Mouse (Mus musculus) stomach, postnatal 0 days (tissue): ENCODE data around the gene Vps37b. TPM values are rescaled to one million over a fixed set of nuclear protein-coding genes. Genes with fewer than 3 reads are reported as not detected.
A peak's percentile ranks its signal among the peaks of the same experiment; 100 is the strongest.

Source experiments
- ATAC-seq: fragments of 200-750 bp; cut with Nextera tagmentation; 2 replicates; pipeline ENCODE4 v1.8.0; 2017; ENCODE audit not compliant: low FRiP score, low TSS enrichment
- DNase-seq: peaks from one replicate; pipeline ENCODE4 v3.0.0-alpha.2; 2016; ENCODE audit warnings: low spot score
- H3K27ac ChIP-seq: fragments of 300-500 bp; sonication (generic); replicated peaks from 2 replicates; pipeline ENCODE4 v1.5.1; 2014; ENCODE audit warnings: mild to moderate bottlenecking, control low read depth
- H3K27me3 ChIP-seq: fragments of 300-500 bp; sonication (generic); 2 replicates; pipeline ENCODE4 v1.6.1; 2014; ENCODE audit warnings: low read length; ENCODE audit not compliant: control insufficient read depth, insufficient read depth
- H3K36me3 ChIP-seq: fragments of 300-500 bp; sonication (generic); 2 replicates; pipeline ENCODE4 v1.6.1; 2014; ENCODE audit warnings: low read length, mixed read lengths; ENCODE audit not compliant: control insufficient read depth, insufficient read depth
- H3K4me1 ChIP-seq: fragments of 300-500 bp; sonication (generic); replicated peaks from 2 replicates; pipeline ENCODE4 v1.6.1; 2014; ENCODE audit warnings: antibody characterized with exemption; ENCODE audit not compliant: control insufficient read depth, insufficient read depth
- H3K4me2 ChIP-seq: fragments of 300-500 bp; sonication (generic); replicated peaks from 2 replicates; pipeline ENCODE4 v1.6.1; 2014; ENCODE audit warnings: low read depth, mild to moderate bottlenecking, control low read depth, moderate library complexity
- H3K4me3 ChIP-seq: fragments of 300-500 bp; sonication (generic); 2 replicates; pipeline ENCODE4 v1.5.1; 2014; ENCODE audit warnings: low read depth, low read length, control low read depth
- H3K9ac ChIP-seq: fragments of 300-500 bp; sonication (generic); 2 replicates; pipeline ENCODE4 v1.6.1; 2014; ENCODE audit warnings: mild to moderate bottlenecking, low read length, control low read depth, mixed read lengths
- H3K9me3 ChIP-seq: fragments of 300-500 bp; sonication (generic); 2 replicates; pipeline ENCODE4 v1.6.1; 2016; ENCODE audit warnings: low read length; ENCODE audit not compliant: control insufficient read depth
- CTCF ChIP-seq: IDR thresholded peaks from 2 replicates; pipeline ENCODE4 v1.5.1; 2016; ENCODE audit warnings: antibody characterized with exemption, low read depth, mild to moderate bottlenecking, moderate library complexity
- EP300 ChIP-seq: optimal IDR thresholded peaks from 2 replicates; pipeline ENCODE3; 2016; ENCODE audit warnings: antibody characterized with exemption
- WGBS: fragments of 180-500 bp; shearing (Covaris S2); extraction: QIAGEN DNeasy Blood & Tissue Kit; methylation state at CpG from one replicate; pipeline ENCODE4 v1.1.7; 2014; 5-methylcytosine and 5-hydroxymethylcytosine counted together
- polyA plus RNA-seq: library from polyadenylated mRNA; unstranded; fragments of >200 nt; fragmentation: Nextera tagmentation; extraction: Ambion mirVana; gene quantifications from 2 replicates; pipeline ENCODE4 v1.2.1, GENCODE M21; 2015

Vps37b gene
- polyA plus RNA-seq, 1 experiment from 2014 or later: 31.0 TPM

DNA sequence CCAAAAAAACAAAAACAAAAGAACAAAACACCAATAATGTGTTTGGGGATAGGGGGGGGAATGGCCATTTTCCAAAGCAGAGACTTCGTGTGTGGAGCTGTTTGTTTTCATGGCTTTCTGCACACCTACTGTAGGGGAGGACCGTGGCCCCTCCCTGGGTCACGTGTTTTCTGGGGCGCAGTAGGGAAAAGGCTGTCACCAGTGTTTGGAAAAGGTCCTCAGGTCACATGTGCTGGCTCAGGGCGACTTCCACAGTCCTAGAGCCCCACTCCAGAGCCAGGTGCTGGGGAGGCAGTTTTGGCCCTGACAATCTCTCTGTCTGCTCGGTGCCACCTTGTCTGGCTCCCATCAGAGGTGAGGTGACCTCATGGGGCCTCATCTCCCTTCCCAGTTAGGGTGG is 36.7 kb downstream of the Vps37b start:
- peak; percentile 41 for ATAC-seq
- Histone ChIP-seq H3K4me1 (peaks cover 3% of the 10 kb centered on the region; the same call in 1 of the 2 replicates), H3K27ac (no peak overlapping the region), H3K27me3 (no peaks in the 10 kb centered on the region), H3K36me3 (peaks cover under 1% of the 10 kb centered on the region; the same call in 1 of the 2 replicates), H3K9ac (no peak overlapping the region), H3K4me3 (no peak overlapping the region), H3K4me2 (no peak overlapping the region), H3K9me3 (no peaks in the 10 kb centered on the region)
- peak; percentile 81 for DNase-seq
- 65% methylated on average over 6 of the region's 6 CpGs for WGBS
- TF ChIP-seq CTCF (no peak), EP300 (no peak)

DNA sequence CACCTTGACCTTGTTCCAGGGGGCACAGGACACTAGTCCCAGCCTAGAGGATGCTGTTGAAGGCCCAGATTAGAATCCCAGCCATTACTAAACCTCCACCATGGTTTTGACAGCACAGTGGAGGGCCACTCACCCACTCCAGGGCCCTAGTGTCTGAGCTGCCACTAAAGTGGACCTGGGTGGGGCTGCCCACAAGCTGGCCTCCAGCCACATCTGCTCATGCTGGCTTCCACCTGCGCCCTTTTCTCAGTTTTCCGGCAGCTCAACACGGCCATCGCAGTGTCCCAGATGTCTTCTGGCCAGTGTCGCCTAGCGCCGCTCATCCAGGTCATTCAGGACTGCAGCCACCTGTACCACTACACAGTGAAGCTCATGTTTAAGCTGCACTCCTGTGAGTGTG is 37.6 kb downstream of the Vps37b start:
- TF ChIP-seq EP300 (no peak), CTCF (no peak)
- 95% methylated on average over 7 of the region's 7 CpGs for WGBS
- ATAC-seq: no peak

DNA sequence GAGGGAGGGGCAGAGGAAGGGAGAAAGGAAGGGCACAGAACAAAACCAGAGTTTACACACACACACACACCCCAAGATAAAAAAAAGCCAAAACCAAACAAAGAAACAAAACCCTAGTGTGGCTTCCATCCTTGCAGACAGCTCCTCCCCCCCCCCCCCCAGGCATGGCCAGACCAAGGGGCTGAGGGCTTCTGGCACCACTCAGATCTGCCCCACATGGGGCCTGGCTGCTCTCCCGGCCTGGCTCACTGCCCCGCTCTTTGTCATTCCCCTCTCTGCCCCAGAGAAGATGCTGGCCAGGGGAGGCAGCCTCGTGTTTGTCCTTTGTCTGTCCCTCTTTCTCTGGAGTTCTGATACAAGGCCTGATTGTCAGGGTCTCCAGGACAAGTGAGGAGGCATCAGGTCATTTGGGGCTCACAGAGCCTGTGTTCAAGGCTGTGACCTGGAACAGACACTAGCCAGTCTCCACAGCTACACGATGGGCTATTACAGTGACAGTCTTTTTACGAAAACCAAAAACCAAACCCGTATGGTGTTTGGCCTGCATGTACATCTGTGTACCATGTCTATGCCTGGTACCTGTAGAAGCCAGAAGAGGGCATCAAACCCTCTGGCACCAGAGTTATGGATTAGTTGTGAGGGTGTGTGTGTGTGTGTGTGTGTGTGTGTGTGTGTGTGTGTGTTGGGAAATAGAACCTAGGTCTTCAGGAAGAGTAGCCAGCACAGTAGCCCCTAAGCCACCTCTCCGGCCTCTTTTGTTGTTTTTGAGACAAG is 38.6 kb downstream of the Vps37b start:
- Histone ChIP-seq H3K36me3 (no peaks in the 10 kb centered on the region), H3K27ac (no peak overlapping the region), H3K9me3 (no peaks in the 10 kb centered on the region), H3K4me3 (no peak overlapping the region), H3K4me1 (peaks cover 3% of the 10 kb centered on the region; the same call in 1 of the 2 replicates), H3K4me2 (no peak overlapping the region), H3K9ac (no peak overlapping the region), H3K27me3 (no peaks in the 10 kb centered on the region)
- DNase-seq (no peak), ATAC-seq (no peak)
- TF ChIP-seq EP300: no peak
- peak; percentile 40 for TF ChIP-seq CTCF
- WGBS: 62% methylated on average over 7 of the region's 7 CpGs

More for the DNA sequence above, 37.6 kb downstream of the Vps37b start:
- Histone ChIP-seq H3K4me2 (no peak overlapping the region), H3K9me3 (no peaks in the 10 kb centered on the region), H3K4me3 (no peak overlapping the region), H3K27ac (no peak overlapping the region), H3K36me3 (no peaks in the 10 kb centered on the region; the same call in 1 of the 2 replicates), H3K4me1 (peaks cover 3% of the 10 kb centered on the region; the same call in 1 of the 2 replicates), H3K27me3 (no peaks in the 10 kb centered on the region), H3K9ac (no peak overlapping the region)
- no peak for DNase-seq

DNA sequence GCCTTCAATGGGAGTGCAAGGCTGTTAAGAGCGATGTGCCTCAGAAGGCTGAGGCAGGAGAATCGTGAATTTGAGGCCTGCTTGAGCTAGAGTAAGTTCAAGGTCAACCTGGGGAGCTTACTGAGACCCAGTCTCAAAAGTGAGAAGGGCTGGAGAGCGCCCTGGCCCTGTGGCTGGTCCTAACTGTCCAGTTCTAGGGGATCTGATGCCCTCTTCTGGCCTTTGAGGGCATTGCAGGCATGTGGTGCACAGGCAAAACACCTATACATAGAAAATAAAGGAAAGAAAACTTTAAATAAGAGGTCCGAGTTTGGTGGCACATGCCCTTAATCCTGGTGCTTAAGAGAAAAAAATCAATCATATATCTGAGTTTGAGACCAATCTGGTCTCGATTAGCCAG is 39.3 kb downstream of the Vps37b start:
- WGBS: 31% methylated on average over 5 of the region's 5 CpGs

DNA sequence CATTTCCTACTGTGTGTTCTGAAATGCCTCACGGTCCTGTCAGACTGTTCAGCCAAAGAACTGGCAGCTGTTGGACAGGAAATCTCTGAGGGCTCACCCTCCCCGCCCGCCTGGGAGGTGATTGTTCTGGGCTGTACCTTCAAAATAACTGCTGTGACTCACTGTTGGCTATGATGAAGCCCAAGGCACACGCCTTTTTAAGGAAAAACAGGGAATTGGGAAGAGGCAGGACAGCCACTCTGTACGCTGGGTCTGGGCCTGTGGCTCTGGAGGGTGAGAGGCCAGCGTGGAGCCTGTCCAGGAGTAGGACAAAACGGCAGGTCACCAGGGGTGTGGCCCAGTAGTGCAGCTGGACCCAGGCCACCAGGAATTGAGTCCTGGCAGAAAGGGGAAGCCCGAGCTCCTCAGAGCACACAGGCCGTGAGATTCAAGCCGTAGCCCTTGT is 39.9 kb downstream of the Vps37b start:
- DNase-seq (peak; percentile 81), ATAC-seq (peak; percentile 72)
- H3K4me3 ChIP-seq: no peak overlapping the region
- no peaks in the 10 kb centered on the region for H3K27me3 ChIP-seq
- TF ChIP-seq EP300 (no peak), CTCF (no peak)
- H3K9ac ChIP-seq: peak overlapping the region; percentile 18; the same call in 1 of the 2 replicates
- H3K36me3 ChIP-seq: no peaks in the 10 kb centered on the region
- WGBS: 48% methylated on average over 10 of the region's 10 CpGs
- peaks cover 5% of the 10 kb centered on the region; the same call in 1 of the 2 replicates for H3K4me1 ChIP-seq
- H3K9me3 ChIP-seq: no peaks in the 10 kb centered on the region
- peak overlapping the region; percentile 86 for H3K27ac ChIP-seq
- no peak overlapping the region for H3K4me2 ChIP-seq

More for the DNA sequence above, 39.3 kb downstream of the Vps37b start:
- H3K4me2 ChIP-seq: no peak overlapping the region
- H3K27ac ChIP-seq: peak overlapping the region; percentile 86
- ATAC-seq (0 out of 2 replicates have a peak, but pooled peaks have one; percentile 18), DNase-seq (peak; percentile 87)
- no peak overlapping the region for H3K9ac ChIP-seq
- peaks cover 3% of the 10 kb centered on the region; the same call in 1 of the 2 replicates for H3K4me1 ChIP-seq
- TF ChIP-seq EP300 (no peak), CTCF (peak; percentile 95)
- H3K4me3 ChIP-seq: no peak overlapping the region
- no peaks in the 10 kb centered on the region for H3K9me3 ChIP-seq
- no peaks in the 10 kb centered on the region for H3K27me3 ChIP-seq
- no peaks in the 10 kb centered on the region for H3K36me3 ChIP-seq

DNA sequence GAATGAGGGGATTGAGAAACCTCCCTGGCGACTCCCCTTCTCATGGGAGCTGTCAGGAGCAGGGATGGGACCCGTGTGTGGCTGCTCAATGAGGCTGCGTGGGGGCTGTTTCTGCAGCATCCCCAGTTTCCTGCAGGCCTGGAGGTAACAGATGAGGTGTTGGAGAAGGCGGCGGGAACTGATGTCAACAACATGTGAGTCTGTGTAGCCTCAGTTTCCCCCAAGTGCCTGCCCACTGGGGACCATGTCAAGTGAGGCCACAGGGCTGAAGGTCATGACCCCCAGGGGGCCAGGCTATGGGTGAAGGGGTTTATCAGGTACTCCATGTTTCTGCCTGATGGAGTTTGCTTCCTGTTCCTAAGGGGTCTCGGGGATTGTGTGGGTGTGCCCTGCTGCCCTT is 40.7 kb downstream of the Vps37b start:
- Histone ChIP-seq H3K4me1 (peaks cover 5% of the 10 kb centered on the region; the same call in 1 of the 2 replicates), H3K4me2 (no peak overlapping the region), H3K27ac (peak overlapping the region; percentile 86), H3K36me3 (no peaks in the 10 kb centered on the region), H3K9ac (0 out of 2 replicates have a peak overlapping the region, but pooled peaks have one; percentile 18), H3K27me3 (no peaks in the 10 kb centered on the region), H3K4me3 (no peak overlapping the region), H3K9me3 (no peaks in the 10 kb centered on the region)
- 78% methylated on average over 6 of the region's 6 CpGs for WGBS
- DNase-seq (no peak), ATAC-seq (no peak)
- TF ChIP-seq EP300: no peak
- TF ChIP-seq CTCF: no peak
